Mouse (Mus musculus): ENCODE measurements around the gene Snd1. TPM values are rescaled to one million over a fixed set of nuclear protein-coding genes. Genes with fewer than 3 reads are reported as not detected.

Snd1 gene
- polyA plus RNA-seq, 1 experiment, result 82.6 TPM

DNA sequence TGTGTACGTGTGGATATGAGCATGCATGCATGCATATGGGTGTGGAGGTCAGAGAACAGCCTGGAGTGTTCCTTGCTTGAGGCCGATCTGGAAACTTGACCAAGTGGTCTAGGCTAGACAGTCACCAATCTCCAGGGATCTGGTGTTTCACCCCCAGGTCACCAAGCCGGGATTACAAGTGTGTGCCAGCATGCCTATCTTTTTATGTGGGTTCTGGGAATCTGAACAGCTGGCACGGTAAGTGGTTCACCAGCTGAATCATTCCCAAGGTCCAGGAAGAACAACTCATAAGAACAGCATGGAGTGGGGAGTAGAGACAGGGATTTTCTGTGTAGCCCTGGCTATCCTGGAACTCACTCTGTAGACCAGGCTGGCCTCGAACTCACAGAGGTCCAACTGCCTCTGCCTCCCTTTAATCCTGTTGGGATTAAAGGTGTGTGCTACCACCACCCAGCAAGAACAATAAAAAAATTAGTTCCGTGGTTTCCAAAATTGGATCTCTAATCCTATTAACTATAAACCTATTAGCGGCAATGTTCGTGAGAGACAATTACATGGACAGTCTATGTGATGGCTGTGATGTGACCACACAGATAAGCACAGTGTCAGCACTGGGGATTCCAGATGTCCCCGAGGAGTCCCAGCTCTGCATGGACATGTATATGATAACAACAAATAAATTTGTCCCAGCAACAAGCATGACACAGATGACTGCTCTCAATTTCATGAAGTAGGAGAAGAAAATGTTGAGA is 3.5 kb upstream of the Snd1 start:
- no peak for TF ChIP-seq GATA1 (IDR thresholded peaks at IDR 0.05; ENCODE audit: low read length)

DNA sequence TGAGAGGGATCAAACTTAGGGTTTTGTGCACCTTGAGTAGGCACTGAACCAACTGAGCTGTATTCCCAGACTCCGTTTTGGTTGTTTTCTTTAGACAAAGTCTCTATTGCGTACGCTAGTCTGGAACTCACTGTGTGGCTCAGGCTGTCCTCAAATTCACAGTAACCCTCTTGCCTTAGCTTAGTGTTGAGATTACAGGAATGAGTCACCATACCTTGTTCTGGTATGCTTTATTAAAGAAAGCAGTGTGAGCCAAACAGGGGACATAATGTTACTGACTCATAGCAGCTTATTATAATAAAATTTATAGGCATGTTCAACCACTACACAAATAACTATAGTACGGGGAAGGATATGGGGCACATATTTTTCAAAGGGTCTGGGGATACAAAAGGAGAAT is 728 bp upstream of the Snd1 start:
- no peak for TF ChIP-seq GATA1 (IDR thresholded peaks at IDR 0.05; ENCODE audit: low read length)

DNA sequence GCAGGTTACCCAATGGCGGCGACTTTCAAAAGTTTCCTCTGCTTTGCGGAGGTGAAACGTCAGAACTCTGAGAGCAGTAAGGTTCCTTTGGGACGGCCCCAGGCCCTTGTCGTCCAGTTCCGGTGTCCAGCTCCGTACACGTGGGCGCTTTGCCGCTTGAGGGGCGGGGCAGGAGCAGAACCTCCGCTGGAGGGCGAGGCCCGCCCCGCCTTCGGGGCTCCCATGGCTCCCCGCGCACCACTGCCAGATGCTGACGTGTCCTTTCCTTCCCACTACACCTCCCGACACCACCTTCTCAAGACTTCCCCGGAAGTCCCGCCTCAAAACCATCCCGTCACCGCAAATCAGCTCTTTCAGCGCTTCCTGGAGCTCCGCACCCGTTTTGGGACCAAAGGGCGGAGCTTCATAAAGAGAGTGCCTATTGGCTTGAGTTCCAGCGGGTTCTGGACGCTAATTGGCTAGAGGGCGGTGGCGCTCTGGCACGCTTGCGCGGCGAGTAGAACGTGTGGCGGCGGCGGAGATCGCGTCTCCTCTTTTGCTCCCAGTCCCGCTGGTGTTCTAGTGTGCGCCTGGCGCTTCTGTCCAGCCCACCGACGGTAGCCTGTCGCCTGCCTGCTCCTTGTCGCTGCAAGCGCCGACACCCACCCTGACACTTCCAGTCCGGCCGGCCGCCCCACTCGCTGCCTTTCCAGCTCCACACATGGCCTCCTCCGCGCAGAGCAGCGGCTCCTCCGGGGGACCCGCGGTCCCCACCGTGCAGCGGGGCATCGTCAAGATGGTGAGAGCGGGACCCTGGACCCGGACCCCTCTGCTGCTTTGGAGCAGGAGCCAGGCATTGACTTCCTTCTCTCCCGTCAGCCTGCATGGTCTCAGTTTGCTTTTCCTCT is 5.2 kb downstream of the Snd1 start:
- no peak for TF ChIP-seq GATA1 (IDR thresholded peaks at IDR 0.05; ENCODE audit: low read length)

DNA sequence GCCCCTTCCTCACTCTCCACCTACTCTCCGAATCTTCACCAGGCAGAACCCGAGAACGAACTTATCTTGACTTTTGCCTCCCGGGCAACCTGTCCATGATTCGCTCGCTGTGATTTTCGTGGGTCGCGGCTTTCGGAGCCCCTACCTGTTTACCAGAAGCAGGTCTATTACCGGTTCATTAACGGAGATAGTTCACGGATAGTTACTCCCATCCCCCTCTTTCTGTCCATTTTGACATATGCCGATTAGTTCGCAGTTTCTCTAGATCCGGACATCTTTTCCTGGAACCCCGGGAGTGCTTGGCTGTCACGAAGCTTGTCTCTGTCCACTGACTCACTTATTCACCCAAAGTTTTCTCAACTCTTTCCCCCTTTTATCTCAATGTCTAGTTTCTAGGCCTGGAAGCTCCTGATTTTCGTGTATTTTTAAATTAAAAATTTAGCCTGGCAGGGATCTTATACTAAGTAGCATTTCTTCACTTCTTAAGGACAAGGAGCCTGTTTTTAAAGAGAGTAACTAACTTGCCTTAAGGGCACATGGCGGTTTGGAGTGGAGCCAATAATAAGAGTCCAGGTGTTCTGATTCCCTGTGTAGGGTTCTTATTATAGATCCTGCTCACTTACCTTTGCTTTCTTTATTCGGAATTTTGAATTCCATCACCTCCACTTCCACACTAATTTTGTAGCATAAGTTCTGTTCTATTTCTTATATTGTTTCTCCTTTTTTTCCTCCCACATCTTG is 6.0 kb downstream of the Snd1 start:
- TF ChIP-seq GATA1 (IDR thresholded peaks at IDR 0.05; ENCODE audit: low read length), result no peak

DNA sequence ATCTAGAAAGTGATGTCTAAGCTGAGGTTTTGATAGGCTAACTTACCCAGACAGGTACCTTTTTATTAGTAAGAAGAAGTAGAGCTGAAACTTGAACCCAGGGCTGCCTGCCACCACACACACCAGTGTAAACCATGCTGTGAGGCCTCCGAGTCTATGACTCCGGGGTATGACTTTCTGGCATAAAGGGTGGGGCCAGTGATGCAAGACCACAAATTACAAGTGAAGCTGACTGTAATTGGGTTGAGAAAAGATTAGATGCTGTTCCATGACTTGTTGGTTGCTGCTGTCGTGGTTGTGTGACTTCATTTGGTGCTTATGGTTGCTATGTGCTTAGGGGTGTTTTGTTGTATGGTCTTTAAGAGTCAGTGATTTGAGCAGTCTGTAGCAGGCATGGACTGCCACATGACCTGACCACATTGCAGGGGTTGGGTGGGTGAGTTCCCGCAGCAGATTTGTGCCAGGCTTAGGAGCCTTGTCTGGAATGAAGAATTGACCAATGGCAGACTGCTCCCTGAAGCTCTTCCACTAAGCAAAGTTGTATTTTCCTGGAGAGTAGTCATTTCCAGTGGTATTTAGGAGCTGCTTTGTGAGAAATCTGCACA is 7.9 kb downstream of the Snd1 start:
- TF ChIP-seq GATA1 (IDR thresholded peaks at IDR 0.05; ENCODE audit: low read length), result no peak

DNA sequence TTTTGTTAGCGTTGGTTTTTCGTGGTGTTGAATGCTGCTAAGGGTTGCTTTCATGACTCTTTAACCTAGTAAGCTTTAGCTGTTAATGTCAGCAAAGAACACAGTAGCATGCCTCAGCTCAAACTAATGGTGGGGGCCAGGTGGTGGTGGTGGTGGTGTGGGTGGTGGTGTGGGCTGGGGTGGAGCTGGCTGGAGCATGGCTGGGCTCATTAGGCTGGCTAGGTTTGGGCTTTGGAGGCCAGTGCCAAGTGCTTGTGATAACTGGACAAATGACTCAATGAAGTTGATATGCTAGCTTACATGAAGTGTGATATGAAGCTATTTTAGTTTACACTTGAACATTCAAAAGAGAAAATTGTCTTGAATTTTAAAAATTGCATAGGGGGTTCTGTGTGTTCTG is 11.1 kb downstream of the Snd1 start:
- TF ChIP-seq GATA1 (IDR thresholded peaks at IDR 0.05; ENCODE audit: low read length), result no peak

DNA sequence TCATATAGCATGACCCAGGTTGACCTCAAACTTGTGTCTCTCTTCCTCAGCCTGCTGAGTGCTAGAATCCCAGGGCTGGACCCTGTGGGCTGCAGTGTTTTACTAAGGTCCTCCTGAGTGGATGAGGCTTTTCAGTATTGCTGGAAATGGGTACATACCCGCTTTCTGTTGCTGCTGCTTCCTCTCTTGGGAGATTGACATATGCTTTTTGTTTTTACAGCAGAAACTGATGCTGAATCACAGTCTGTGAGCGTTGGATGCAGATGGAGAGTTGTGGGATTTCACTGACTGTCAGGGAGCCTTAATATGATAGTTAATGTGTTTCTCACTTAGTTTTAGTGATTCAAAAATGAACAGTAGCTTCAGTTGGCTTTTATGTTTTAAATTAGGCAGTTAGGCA is 11.5 kb downstream of the Snd1 start:
- no peak for TF ChIP-seq GATA1 (IDR thresholded peaks at IDR 0.05; ENCODE audit: low read length)

DNA sequence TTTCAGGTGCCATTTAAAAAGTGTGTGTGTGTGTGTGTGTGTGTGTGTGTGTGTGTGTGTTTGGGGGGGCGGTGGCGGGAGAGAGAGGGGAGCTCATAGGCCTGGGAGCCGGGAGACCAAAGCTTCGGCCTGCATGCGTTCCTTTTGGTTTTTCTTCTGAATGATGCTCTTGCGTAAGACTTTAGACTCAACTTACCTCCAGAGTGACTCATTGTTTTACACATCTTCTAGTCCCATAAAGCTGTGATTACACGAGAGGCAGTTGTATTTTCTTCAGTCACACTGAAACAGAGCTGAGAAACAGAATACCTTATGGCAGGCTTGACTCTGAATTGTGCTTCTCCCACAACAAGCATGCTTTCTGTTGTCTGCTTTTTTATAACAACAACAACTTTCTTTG is 12.0 kb downstream of the Snd1 start:
- no peak for TF ChIP-seq GATA1 (IDR thresholded peaks at IDR 0.05; ENCODE audit: low read length)

DNA sequence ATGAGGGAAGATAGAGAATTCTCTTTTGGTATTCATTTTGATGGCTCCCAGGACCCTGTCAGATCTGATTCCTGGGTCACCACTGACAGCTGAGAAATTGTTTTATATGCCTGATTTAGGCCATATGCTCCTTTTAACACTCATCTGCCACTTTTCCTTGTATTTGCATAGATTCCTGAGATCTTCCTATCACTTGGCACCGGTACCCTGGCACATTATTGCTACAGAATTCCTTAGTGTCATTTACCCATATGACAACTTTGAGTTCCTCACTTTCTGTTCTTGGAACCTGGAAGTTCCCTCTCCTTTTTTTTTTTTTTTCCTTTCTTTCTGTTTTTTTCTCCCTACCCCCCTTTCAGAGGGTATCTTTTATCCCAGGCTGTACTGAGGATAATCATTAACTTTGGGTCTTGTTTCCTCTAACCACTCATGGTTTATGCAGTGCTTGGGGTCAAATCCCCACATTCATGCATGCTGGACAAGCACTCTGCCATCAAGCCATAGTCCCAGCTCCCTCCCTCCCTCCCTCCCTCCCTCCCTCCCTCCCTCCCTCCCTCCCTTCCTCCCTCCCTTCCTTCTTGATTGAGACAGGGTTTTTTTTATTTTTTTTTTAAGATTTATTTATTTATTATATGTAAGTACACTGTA is 13.4 kb downstream of the Snd1 start:
- no peak for TF ChIP-seq GATA1 (IDR thresholded peaks at IDR 0.05; ENCODE audit: low read length)

DNA sequence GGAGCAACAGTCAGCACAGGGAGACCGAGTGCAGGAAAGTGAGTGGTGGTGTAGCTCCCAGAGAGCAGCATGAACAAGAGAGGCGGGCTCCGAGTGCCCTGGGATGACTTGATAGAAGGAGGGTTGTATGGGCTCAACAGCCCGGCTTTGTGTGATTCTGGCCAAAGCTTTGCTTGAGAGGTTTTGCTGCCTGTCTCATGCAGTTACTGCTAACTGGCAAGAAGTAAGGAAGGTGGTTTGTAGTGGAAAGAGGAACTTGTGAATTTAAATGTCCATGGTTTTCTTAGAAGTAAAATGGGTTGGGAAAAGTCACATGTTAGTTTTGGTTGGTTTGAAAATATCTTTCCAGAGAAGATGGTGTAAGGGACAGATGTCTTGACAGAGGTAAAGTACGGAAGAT is 15.7 kb downstream of the Snd1 start:
- no peak for TF ChIP-seq GATA1 (IDR thresholded peaks at IDR 0.05; ENCODE audit: low read length)

DNA sequence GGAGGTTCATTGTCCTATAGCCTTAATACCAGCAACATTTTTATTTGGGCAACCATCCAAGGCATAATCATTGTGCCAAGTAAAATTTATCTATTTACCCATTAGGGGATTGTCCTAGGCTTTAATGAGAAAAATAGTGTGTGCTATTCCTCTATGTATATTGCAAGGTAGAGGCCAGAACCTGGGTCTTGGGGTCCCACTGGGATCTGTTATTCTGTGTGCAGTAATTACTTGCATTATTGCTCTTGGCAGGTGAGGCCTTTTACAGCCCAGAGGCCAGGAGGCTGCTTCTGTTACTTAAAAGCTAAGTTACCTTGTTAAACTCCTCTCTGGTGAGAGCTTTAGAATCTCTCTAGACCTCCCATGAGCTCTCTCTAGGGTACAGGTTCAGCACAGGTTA is 16.3 kb downstream of the Snd1 start:
- no peak for TF ChIP-seq GATA1 (IDR thresholded peaks at IDR 0.05; ENCODE audit: low read length)

DNA sequence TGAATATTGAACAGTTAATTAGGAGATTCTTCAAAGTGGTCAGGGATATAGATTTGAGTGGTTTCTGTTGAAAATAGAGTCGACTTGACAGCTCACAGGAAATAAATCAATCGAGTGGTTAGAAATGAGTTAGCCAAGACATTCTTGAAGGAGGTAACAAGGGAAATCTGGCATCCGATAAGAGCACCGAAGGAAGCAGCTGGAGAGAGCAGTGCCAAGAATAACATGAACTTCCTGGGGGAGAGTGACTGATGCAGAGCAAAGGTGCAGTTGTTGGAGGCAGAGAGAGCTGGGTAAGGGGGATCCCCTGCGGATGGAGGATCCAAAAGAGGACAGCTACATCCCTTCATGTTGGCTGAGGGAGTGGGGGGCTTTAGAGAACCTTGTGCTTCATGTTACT is 22.9 kb downstream of the Snd1 start:
- TF ChIP-seq GATA1 (IDR thresholded peaks at IDR 0.05; ENCODE audit: low read length), result no peak

DNA sequence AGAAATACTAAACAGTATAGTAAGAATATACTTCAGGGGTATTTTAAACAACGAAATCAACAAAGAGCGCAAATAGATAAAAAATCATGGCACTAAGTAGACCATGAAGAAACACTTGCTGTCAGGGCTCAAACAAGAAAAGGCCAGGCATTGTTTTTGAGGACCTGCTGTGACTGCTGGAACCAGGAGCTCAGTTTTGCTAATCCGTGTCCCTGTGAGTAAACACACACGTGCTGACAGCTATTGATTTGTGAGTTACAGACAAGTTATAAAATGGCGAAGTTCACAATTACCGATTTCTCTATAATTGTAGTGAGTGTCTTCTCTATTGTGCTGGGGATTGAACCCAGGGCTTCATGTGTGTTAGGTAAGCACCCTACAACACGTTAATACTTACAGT is 27.6 kb downstream of the Snd1 start:
- TF ChIP-seq GATA1 (IDR thresholded peaks at IDR 0.05; ENCODE audit: low read length), result no peak

DNA sequence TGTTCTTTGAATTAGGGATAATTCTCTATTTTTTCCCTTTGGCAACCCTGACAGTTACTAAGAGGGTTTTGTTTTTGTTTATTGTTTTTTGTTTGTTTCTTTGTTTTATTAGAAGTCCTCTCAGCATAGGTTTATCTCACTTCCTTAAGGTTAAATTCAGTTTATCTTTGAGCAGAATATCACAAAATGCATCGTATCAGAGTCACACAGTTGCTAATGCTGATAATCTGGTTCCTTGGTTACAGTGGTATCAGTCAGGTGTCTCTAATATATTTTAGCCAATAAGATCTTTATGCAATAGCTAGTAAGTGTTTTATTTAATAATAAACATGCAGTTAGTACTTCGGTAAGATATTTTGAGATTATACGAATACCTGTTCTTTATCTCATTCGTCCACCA is 28.2 kb downstream of the Snd1 start:
- no peak for TF ChIP-seq GATA1 (IDR thresholded peaks at IDR 0.05; ENCODE audit: low read length)

DNA sequence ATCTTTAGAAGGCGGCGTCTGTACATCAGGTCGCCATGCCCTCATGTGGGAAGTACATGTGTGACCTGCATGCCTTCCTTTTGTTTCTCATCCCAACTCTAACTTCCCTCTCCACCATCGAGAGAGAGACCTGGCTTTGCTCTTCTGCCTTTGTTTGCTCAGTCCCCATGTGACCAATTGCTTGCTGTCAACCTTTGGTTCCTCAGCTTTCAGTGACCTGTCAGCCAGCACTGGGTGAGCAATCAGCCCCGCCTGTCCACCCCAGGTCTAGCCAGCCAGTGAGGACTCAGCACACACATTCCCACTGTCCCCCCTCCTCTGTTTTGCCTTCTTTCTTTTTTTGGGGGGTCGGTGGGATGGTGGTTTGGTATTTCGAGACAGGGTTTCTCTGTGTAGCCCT is 29.7 kb downstream of the Snd1 start:
- TF ChIP-seq GATA1 (IDR thresholded peaks at IDR 0.05; ENCODE audit: low read length), result no peak
